Mouse (Mus musculus) natural killer cell, adult 2 months (primary cell): ENCODE results near the gene Mad2l1bp.

Experiments
- DNase-seq, 2 experiments: peaks; one replicate each; pipeline ENCODE4 v3.0.0; 2022; ENCODE audit warnings: low spot score in 2 of 2

The Mad2l1bp gene

DNA sequence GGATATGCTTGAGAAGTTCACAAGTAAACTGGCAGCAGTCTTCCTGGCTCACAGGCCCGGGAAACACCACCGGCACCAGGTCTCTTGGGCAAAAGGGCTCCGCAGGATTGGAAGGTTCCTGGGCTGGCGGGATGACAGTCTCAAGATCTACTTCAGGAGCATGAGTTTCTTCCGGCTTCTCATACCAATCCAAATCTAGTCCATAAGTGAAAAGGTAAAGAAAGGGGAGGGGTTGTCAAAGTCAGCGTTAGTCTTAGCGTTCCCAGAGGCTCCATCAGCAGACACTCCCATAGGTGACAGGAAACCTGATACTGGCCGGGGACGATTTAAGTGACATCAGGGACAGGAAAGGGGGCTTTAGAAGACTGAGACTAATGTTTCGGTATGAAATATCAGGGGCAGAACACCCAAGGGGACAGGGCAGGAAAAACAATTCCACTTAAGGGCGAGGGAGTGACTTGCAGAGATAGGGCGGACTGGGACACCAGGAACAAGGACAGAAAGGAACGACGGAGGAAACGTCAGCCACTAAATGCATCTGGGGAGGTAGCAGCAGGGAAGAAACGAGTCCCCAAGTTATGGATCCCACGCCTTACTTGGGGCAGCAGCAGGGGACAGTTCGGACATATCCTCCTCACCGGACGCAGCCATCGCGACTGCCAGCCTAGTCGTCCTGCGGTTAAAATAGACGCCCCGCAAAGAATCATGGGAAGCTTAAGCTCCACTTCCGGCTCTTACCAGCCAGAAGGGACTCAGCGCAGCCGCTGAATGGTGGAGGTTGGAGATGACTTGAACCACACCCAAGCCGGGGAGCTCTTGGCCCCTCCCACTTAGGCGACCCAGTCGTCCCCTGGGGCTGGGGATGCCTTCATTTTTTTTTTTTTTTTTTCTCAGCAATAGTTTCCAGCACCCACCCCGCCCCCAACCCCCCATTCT, at the start of gene Mad2l1bp:
Gene Mad2l1bp (minus strand): TSS at position 707 of the 936 bp plus-strand sequence.
- DNase-seq, result peak; percentile 91

DNA sequence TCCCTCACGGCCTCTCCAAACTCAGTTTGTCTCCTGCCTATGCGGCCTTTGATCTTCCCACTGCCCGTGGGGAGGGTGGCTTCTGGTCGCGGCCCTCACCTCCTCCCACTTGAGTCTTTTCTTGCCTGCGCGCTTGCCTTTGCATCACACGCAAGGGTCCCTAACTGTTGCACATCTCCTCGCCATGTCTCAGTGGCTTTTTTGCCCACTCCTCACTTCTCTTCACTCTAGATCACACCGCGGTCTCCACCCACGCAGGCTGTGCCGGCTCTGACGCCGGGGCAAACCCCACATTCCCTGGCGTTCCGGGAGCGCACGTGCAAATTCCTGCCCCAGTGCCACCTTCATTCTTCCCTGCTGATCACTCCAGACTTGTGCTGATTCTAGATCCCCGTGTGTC, 49.7 kb upstream of the Mad2l1bp start:
- no peak for DNase-seq

GRCm38 (mm10) chr17:46202421-46203071, 49.2 kb upstream of the Mad2l1bp start, which contains the start of the genes Polh and Xpo5:
TSS of gene Polh (minus strand) at chr17:46202645.
TSS of gene Xpo5 (plus strand) at chr17:46202782.
- DNase-seq, result peak; percentile 90 to 93

GRCm38 (mm10) chr17:46201151-46201550, 47.8 kb upstream of the Mad2l1bp start:
- DNase-seq, result no peak

GRCm38 (mm10) chr17:46188829-46189228, 35.5 kb upstream of the Mad2l1bp start:
- no peak for DNase-seq

DNA sequence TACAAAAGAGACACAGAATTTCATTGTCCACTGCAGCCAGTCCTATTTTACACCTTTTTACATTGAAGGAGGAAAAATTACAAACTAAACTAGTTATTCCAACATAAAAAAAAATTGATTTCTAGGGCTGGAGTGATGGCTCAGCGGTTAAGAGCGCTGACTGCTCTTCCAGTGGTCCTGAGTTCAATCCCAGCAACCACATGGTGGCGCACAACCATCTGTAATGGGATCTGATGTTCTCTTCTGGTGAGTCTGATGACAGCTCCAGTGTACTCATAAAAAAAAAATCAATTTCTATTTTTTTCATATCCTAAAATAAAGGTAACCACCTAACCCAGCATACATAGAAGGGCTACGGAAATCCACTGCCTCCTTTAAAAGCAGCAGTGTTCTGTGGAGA, 28.9 kb upstream of the Mad2l1bp start:
- DNase-seq, result no peak

DNA sequence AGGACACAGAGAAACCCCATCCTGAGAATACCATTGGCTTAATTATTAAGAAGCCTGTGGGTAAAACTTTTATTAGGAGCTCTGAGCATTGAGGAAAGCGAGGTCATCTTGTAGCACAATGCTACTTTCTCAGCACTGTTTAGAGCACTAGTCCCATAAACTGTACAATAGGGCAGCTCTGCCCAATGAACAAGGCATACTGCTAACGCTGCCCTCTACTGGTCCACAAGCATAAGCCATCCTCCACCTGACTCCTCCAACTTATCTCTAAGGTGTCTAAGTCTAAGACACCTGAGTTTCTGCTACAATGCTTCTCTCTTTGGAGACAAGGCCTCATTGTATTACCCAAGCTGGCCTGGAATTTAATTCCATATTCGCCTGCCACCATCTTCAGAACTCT, 17.2 kb upstream of the Mad2l1bp start:
- peak; percentile 28 to 48 for DNase-seq

GRCm38 (mm10) chr17:46168768-46169167, 15.4 kb upstream of the Mad2l1bp start:
- DNase-seq, result no peak

GRCm38 (mm10) chr17:46168318-46168717, 15.0 kb upstream of the Mad2l1bp start:
- no peak for DNase-seq

GRCm38 (mm10) chr17:46167014-46167413, 13.7 kb upstream of the Mad2l1bp start:
- DNase-seq, result no peak

DNA sequence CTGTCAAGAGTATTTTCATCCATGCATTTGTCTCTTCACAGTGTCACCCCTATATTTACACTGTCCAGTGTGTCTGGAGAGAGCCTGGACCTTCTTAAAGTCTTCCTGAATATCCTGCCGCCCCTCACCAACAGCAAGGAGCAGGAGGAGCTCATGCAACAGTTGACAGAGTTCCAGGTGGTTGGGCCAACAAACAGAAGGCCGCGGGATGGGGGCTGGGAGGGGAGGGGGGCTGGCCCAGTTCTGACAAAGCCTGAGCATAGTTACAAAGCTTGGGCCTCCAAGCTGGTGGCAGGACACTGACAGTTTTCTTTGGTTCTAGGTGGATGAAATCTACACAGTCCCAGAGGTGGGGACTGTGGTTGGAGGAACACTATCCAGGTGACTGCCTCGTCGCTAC, 12.9 kb upstream of the Mad2l1bp start:
- no peak for DNase-seq

- no peak for DNase-seq
Observed at GRCm38 (mm10) chr17:46165460-46165859, 12.1 kb upstream of the Mad2l1bp start.

GRCm38 (mm10) chr17:46164791-46165190, 11.4 kb upstream of the Mad2l1bp start:
- DNase-seq, result no peak

- DNase-seq, result no peak
Observed at GRCm38 (mm10) chr17:46164301-46164700, 10.9 kb upstream of the Mad2l1bp start.

GRCm38 (mm10) chr17:46162951-46163421, 9.6 kb upstream of the Mad2l1bp start:
- peak; percentile 77 to 80 for DNase-seq

DNA sequence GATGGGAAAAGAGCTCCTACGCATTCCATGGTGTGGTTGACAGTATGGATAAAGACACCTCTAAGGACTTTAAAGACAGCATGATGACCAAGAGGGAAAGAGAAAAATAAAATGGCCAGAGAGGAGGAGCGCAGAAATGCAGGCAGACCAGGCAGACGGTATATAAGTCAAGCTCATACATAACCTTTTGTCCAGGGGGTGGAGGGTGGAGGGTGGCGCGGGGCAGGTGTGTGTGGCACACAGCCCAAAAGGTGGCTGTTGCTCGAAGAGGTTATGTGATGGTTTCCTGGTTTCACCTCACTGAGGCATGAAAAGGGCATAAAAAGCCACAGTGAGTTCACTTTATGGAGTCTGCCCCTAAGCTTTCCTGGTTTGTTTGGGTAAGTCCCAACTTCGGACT, 9.2 kb upstream of the Mad2l1bp start:
- no peak for DNase-seq

- no peak for DNase-seq
Observed at GRCm38 (mm10) chr17:46161710-46162109, 8.4 kb upstream of the Mad2l1bp start.

DNA sequence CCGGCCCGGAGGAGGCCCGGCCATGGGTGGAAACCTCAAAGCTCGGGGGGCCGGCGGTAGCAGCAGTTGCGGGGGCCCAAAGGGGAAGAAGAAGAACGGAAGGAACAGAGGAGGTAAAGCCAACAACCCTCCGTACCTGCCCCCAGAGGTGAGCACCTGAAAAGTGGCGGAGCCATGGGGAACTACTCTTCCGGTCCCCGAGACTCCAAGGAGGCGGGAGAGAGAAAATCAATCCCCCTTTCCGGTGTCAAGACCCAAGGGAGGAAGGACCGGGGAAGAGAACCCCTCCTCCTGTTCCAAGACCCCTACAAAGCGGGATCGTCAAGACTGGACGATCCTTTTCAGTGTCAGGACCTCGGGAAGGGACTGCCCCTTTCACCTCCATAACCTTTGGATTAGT, 7.8 kb upstream of the Mad2l1bp start:
- no peak for DNase-seq

- peak; percentile 96 to 97 for DNase-seq
Observed at GRCm38 (mm10) chr17:46160686-46161085, 7.3 kb upstream of the Mad2l1bp start, which contains the start of gene Gtpbp2. TSS of gene Gtpbp2 (plus strand) at chr17:46161032.

GRCm38 (mm10) chr17:46160090-46160662, 6.8 kb upstream of the Mad2l1bp start:
- DNase-seq, result peak; percentile 88

GRCm38 (mm10) chr17:46159236-46159635, 5.9 kb upstream of the Mad2l1bp start:
- no peak for DNase-seq

GRCm38 (mm10) chr17:46157131-46157530, 3.8 kb upstream of the Mad2l1bp start:
- DNase-seq, result no peak
